Mouse (Mus musculus) midbrain, embryonic 15.5 days (tissue): ENCODE measurements around the gene Echdc3. TPM values are rescaled to one million over a fixed set of nuclear protein-coding genes. Genes with fewer than 3 reads are reported as not detected.
A peak's percentile ranks its signal among the peaks of the same experiment; 100 is the strongest.

Experiments used
- ATAC-seq: fragments of 200-750 bp; cut with Nextera tagmentation; replicated peaks from 2 replicates; pipeline ENCODE4 v1.8.0; 2017; ENCODE audit warnings: moderate TSS enrichment
- H3K27ac ChIP-seq: fragments of 300-500 bp; sonication (generic); 2 replicates; pipeline ENCODE4 v1.5.1; 2015; ENCODE audit warnings: mild to moderate bottlenecking, inconsistent platforms
- H3K27me3 ChIP-seq: fragments of 300-500 bp; sonication (generic); replicated peaks from 2 replicates; pipeline ENCODE4 v1.6.1; 2015; ENCODE audit warnings: inconsistent platforms
- H3K36me3 ChIP-seq: fragments of 300-500 bp; sonication (generic); replicated peaks from 2 replicates; pipeline ENCODE4 v1.6.1; 2015; ENCODE audit warnings: inconsistent platforms
- H3K4me1 ChIP-seq: fragments of 300-500 bp; sonication (generic); 2 replicates; pipeline ENCODE4 v1.6.1; 2015; ENCODE audit warnings: inconsistent platforms
- H3K4me2 ChIP-seq: fragments of 300-500 bp; sonication (generic); 2 replicates; pipeline ENCODE4 v1.6.1; 2015; ENCODE audit warnings: inconsistent platforms, mild to moderate bottlenecking, moderate library complexity
- H3K4me3 ChIP-seq: fragments of 300-500 bp; sonication (generic); 2 replicates; pipeline ENCODE4 v1.5.1; 2015; ENCODE audit warnings: mild to moderate bottlenecking, inconsistent platforms
- H3K9ac ChIP-seq: fragments of 300-500 bp; sonication (generic); 2 replicates; pipeline ENCODE4 v1.6.1; 2015; ENCODE audit warnings: mild to moderate bottlenecking, inconsistent platforms
- H3K9me3 ChIP-seq: fragments of 300-500 bp; sonication (generic); 2 replicates; pipeline ENCODE4 v1.6.1; 2016; ENCODE audit warnings: inconsistent platforms
- WGBS: fragments of 180-500 bp; shearing (Covaris S2); methylation state at CpG from one replicate; pipeline ENCODE4 v1.1.7; 2015; ENCODE audit warnings: mixed read lengths; 5-methylcytosine and 5-hydroxymethylcytosine counted together
- polyA plus RNA-seq: library from polyadenylated mRNA; unstranded; fragments of >200 nt; fragmentation: Nextera tagmentation; extraction: Ambion mirVana; gene quantifications from 2 replicates; pipeline ENCODE4 v1.2.1, GENCODE M21; 2015

The Echdc3 gene
- polyA plus RNA-seq = 1.2 and 1.3 TPM in 2 replicates

GRCm38 (mm10) chr2:6212724-6213511 is at the start of gene Echdc3:
Echdc3 (minus strand) TSS chr2:6213033.
- H3K27ac ChIP-seq = peak within 1 kb of the TSS; percentile 65
- peak within 1 kb of the TSS; percentile 56 for H3K4me2 ChIP-seq
- 4% methylated on average over 30 of the region's 30 CpGs for WGBS
- H3K4me3 ChIP-seq = peak within 1 kb of the TSS; percentile 38
- H3K9me3 ChIP-seq = no peaks in the 10 kb centered on the region
- H3K27me3 ChIP-seq = no peaks in the 10 kb centered on the region
- peaks cover 14% of the 10 kb centered on the region for H3K4me1 ChIP-seq
- peak within 1 kb of the TSS; percentile 41 for H3K9ac ChIP-seq
- no peaks in the 10 kb centered on the region for H3K36me3 ChIP-seq
- ATAC-seq = peak; percentile 85

GRCm38 (mm10) chr2:6261718-6262117 is 48.9 kb upstream of the Echdc3 start:
- peak; percentile 52 for ATAC-seq
- Histone ChIP-seq H3K27me3 (no peaks in the 10 kb centered on the region), H3K9me3 (no peaks in the 10 kb centered on the region), H3K27ac (peak overlapping the region; percentile 61), H3K4me3 (no peak overlapping the region), H3K4me1 (no peaks in the 10 kb centered on the region), H3K4me2 (no peak overlapping the region), H3K9ac (no peak overlapping the region), H3K36me3 (no peaks in the 10 kb centered on the region)
- 26% methylated on average over 9 of the region's 9 CpGs for WGBS

- Histone ChIP-seq H3K9ac (no peak overlapping the region), H3K9me3 (no peaks in the 10 kb centered on the region), H3K36me3 (no peaks in the 10 kb centered on the region), H3K4me1 (no peaks in the 10 kb centered on the region), H3K27me3 (no peaks in the 10 kb centered on the region), H3K4me3 (no peak overlapping the region), H3K4me2 (no peak overlapping the region), H3K27ac (peak overlapping the region; percentile 61)
- WGBS = 5% methylated on average over 8 of the region's 8 CpGs
- peak; percentile 91 for ATAC-seq
Measured at GRCm38 (mm10) chr2:6261201-6261672, 48.4 kb upstream of the Echdc3 start.

- WGBS = 34% methylated on average over 4 of the region's 4 CpGs
- no peak for ATAC-seq
- no peak overlapping the region for H3K9ac ChIP-seq
- H3K4me1 ChIP-seq = no peaks in the 10 kb centered on the region
- H3K4me2 ChIP-seq = no peak overlapping the region
- no peaks in the 10 kb centered on the region for H3K27me3 ChIP-seq
- H3K4me3 ChIP-seq = no peak overlapping the region
- no peaks in the 10 kb centered on the region for H3K9me3 ChIP-seq
- H3K36me3 ChIP-seq = no peaks in the 10 kb centered on the region
- H3K27ac ChIP-seq = 0 out of 2 replicates have a peak overlapping the region, but pooled peaks have one; percentile 27
Measured at GRCm38 (mm10) chr2:6260661-6261060, 47.8 kb upstream of the Echdc3 start.

GRCm38 (mm10) chr2:6259182-6259581 is 46.3 kb upstream of the Echdc3 start:
- no peaks in the 10 kb centered on the region for H3K36me3 ChIP-seq
- H3K4me1 ChIP-seq = no peaks in the 10 kb centered on the region
- no peak overlapping the region for H3K4me2 ChIP-seq
- no peak overlapping the region for H3K9ac ChIP-seq
- ATAC-seq = no peak
- no peak overlapping the region for H3K4me3 ChIP-seq
- no peaks in the 10 kb centered on the region for H3K9me3 ChIP-seq
- H3K27me3 ChIP-seq = no peaks in the 10 kb centered on the region
- H3K27ac ChIP-seq = no peak overlapping the region
- 91% methylated on average over 3 of the region's 3 CpGs for WGBS

- H3K4me3 ChIP-seq = no peak overlapping the region
- no peaks in the 10 kb centered on the region for H3K4me1 ChIP-seq
- no peaks in the 10 kb centered on the region for H3K36me3 ChIP-seq
- no peak overlapping the region for H3K27ac ChIP-seq
- H3K9me3 ChIP-seq = no peaks in the 10 kb centered on the region
- H3K9ac ChIP-seq = no peak overlapping the region
- ATAC-seq = no peak
- no peaks in the 10 kb centered on the region for H3K27me3 ChIP-seq
- H3K4me2 ChIP-seq = no peak overlapping the region
- 80% methylated on average over 4 of the region's 4 CpGs for WGBS
Measured at GRCm38 (mm10) chr2:6258026-6258425, 45.2 kb upstream of the Echdc3 start.

- 60% methylated on average over 2 of the region's 2 CpGs for WGBS
- Histone ChIP-seq H3K27ac (no peak overlapping the region), H3K9me3 (no peaks in the 10 kb centered on the region), H3K9ac (no peak overlapping the region), H3K27me3 (no peaks in the 10 kb centered on the region), H3K4me1 (no peaks in the 10 kb centered on the region), H3K4me3 (no peak overlapping the region), H3K36me3 (no peaks in the 10 kb centered on the region), H3K4me2 (no peak overlapping the region)
- no peak for ATAC-seq
Measured at GRCm38 (mm10) chr2:6257146-6257545, 44.3 kb upstream of the Echdc3 start.

- Histone ChIP-seq H3K9me3 (no peaks in the 10 kb centered on the region), H3K9ac (no peak overlapping the region), H3K4me2 (no peak overlapping the region), H3K36me3 (no peaks in the 10 kb centered on the region), H3K4me1 (no peaks in the 10 kb centered on the region), H3K27me3 (no peaks in the 10 kb centered on the region), H3K4me3 (no peak overlapping the region), H3K27ac (peak overlapping the region; percentile 52; the same call in 1 of the 2 replicates)
- no peak for ATAC-seq
- 68% methylated on average over 19 of the region's 19 CpGs for WGBS
Measured at GRCm38 (mm10) chr2:6255989-6256841, 43.4 kb upstream of the Echdc3 start.

- Histone ChIP-seq H3K27me3 (no peaks in the 10 kb centered on the region), H3K4me1 (no peaks in the 10 kb centered on the region), H3K36me3 (no peaks in the 10 kb centered on the region), H3K27ac (peak overlapping the region; percentile 9; the same call in 1 of the 2 replicates), H3K9ac (no peak overlapping the region), H3K4me2 (no peak overlapping the region), H3K9me3 (no peaks in the 10 kb centered on the region), H3K4me3 (no peak overlapping the region)
- 72% methylated on average over 5 of the region's 5 CpGs for WGBS
- ATAC-seq = no peak
Measured at GRCm38 (mm10) chr2:6255402-6255988, 42.7 kb upstream of the Echdc3 start.

GRCm38 (mm10) chr2:6252491-6252890 is 39.7 kb upstream of the Echdc3 start:
- Histone ChIP-seq H3K27ac (no peak overlapping the region), H3K27me3 (no peaks in the 10 kb centered on the region), H3K9me3 (no peaks in the 10 kb centered on the region), H3K4me1 (no peaks in the 10 kb centered on the region), H3K4me3 (no peak overlapping the region), H3K36me3 (no peaks in the 10 kb centered on the region), H3K9ac (no peak overlapping the region), H3K4me2 (no peak overlapping the region)
- 94% methylated on average over 3 of the region's 3 CpGs for WGBS
- ATAC-seq = no peak

- Histone ChIP-seq H3K4me2 (no peak overlapping the region), H3K9me3 (no peaks in the 10 kb centered on the region), H3K36me3 (no peaks in the 10 kb centered on the region), H3K4me1 (no peaks in the 10 kb centered on the region), H3K9ac (no peak overlapping the region), H3K27me3 (no peaks in the 10 kb centered on the region), H3K4me3 (no peak overlapping the region), H3K27ac (no peak overlapping the region)
- WGBS = 87% methylated on average over 3 of the region's 3 CpGs
- ATAC-seq = no peak
Measured at GRCm38 (mm10) chr2:6251076-6251496, 38.3 kb upstream of the Echdc3 start.

- Histone ChIP-seq H3K9ac (no peak overlapping the region), H3K4me2 (no peak overlapping the region)
Measured at GRCm38 (mm10) chr2:6241446-6241845, 28.6 kb upstream of the Echdc3 start.

More at GRCm38 (mm10) chr2:6241446-6241845, 28.6 kb upstream of the Echdc3 start:
- no peaks in the 10 kb centered on the region for H3K9me3 ChIP-seq
- 90% methylated on average over 5 of the region's 5 CpGs for WGBS
- H3K27ac ChIP-seq = no peak overlapping the region
- no peak for ATAC-seq
- no peaks in the 10 kb centered on the region for H3K27me3 ChIP-seq
- no peaks in the 10 kb centered on the region for H3K4me1 ChIP-seq
- no peak overlapping the region for H3K4me3 ChIP-seq
- H3K36me3 ChIP-seq = no peaks in the 10 kb centered on the region
